Mouse (Mus musculus): ENCODE results near the gene Pdxdc1. TPM values are rescaled to one million over a fixed set of nuclear protein-coding genes. Genes with fewer than 3 reads are reported as not detected.
"Not testable (repeated sequence)": the region's sequence is repeated elsewhere in the genome, so short reads cannot be mapped to it uniquely, and the experiment has no call there.

Pdxdc1 gene
- total and polyA plus RNA-seq, 2 experiments from 2014 or later, result 64.2 to 89.1 TPM

DNA sequence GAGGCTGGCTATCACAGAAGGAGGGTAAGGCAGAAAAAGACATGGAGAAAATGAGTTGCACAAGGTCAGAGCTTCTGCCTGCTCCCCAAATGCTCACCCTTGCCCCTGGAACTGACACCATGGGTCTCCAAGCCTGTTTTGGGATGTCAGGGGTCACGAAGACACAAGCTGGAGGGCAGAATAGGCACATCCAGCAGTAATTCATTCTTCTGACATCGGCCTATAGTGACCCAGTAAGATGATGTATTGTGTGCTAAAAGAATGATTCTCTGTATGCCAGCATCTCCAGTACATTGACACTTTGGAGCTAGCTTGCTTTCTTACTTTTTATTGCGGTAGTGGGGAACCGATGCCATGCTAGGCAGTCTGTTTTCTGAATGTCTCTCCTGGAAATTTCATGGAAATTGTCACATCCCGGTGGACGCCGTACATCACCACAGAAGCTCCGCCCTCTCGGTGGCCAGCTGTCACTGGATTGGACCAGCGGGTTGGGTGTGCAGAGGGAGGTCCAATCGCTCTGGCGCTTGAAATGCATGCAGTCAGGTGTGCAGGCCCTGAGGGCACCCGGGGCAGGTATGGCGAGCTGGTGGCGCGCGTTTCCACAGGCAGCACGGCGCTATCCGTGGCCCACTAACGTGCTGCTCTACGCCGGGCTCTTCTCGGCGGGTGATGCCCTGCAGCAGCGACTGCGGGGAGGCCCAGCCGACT is 37.4 kb upstream of the Pdxdc1 start:
- ATAC-seq (peak; percentile 99), DNase-seq (ENCODE audit: low spot score) (peak; percentile 89)
- Histone ChIP-seq H3K4me2 (ENCODE audit: low read depth, low read length) (peak overlapping the region; percentile 84), H3K27me3 (ENCODE audit: insufficient read depth, low read length) (no peaks in the 10 kb centered on the region), H3K36me3 (ENCODE audit: insufficient read depth, low read length) (no peaks in the 10 kb centered on the region), H3K9me3 (ENCODE audit: low read length) (no peaks in the 10 kb centered on the region), H3K9ac (replicated peaks; ENCODE audit: low read length) (peak overlapping the region; percentile 65), H3K4me3 (ENCODE audit: low read length) (peak overlapping the region; percentile 50), H3K27ac (peak overlapping the region; percentile 64), H3K4me1 (ENCODE audit: insufficient read depth, low read length) (0 out of 2 replicates have a peak, but pooled peaks cover 8% of the 10 kb centered on the region)
- 2% methylated on average over 28 of the region's 28 CpGs for WGBS
- TF ChIP-seq CTCF (IDR thresholded peaks at IDR 0.05; ENCODE audit: low read depth), result no peak

DNA sequence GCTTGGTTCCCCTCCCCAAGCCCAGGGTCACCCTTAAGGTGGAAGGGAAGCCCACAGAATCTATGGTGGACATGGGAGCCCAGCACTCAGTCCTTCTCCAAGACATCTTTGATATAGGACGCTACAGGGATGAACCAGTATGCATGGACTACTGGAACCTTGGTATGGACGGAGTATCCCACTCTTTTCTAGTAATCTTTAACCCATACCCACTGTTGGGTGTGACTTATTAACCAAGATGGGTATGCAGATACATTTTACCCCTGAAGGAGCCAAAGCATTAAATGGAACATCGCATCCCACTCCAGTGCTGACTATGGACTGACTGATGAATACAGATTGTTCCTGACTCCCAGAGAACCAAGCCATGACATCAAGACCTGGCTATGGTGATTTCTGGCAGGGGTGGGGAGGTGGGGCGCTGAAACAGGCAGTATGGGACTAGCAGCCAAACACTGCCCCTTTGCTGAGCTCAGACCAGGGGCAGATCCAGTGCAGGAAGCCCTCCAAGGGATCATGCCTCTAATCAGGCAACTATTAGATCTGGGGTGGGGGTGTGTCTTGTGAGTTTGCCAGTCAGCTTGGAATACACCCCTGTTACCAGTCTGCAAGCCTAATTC is 24.6 kb upstream of the Pdxdc1 start:
- Histone ChIP-seq H3K36me3 (ENCODE audit: insufficient read depth, low read length) (no peaks in the 10 kb centered on the region), H3K4me1 (ENCODE audit: insufficient read depth, low read length) (no peaks in the 10 kb centered on the region), H3K4me3 (ENCODE audit: low read length) (no peak overlapping the region), H3K27ac (no peak overlapping the region), H3K9ac (replicated peaks; ENCODE audit: low read length) (no peak overlapping the region), H3K9me3 (ENCODE audit: low read length) (no peaks in the 10 kb centered on the region), H3K4me2 (ENCODE audit: low read depth, low read length) (no peak overlapping the region), H3K27me3 (ENCODE audit: insufficient read depth, low read length) (no peaks in the 10 kb centered on the region)
- DNase-seq (ENCODE audit: low spot score) (no peak), ATAC-seq (no peak)
- no peak for TF ChIP-seq CTCF (IDR thresholded peaks at IDR 0.05; ENCODE audit: low read depth)
- 84% methylated on average over 4 of the region's 4 CpGs for WGBS

DNA sequence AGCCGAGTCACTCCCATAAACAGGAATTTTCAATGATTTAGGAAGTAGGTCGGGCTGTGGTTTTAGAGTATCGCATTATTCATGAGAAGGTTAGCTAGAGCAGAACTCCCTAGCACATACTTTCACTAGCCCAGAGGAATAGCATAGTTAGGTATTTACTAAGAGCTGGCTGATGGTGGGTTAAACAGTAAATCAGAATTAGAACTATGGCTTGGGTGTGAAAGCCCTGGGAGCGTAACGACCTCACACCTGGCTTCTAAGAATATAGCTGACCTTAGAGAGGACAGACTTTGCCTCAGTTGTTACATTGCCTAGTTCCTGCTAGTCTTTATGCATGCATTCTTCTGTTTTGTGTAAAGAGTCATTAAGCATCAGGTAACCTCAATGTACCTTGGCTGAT is 20.0 kb upstream of the Pdxdc1 start:
- 96% methylated on average over 5 of the region's 5 CpGs for WGBS
- ATAC-seq; H3K4me1 ChIP-seq (ENCODE audit: insufficient read depth, low read length); H3K36me3 ChIP-seq (ENCODE audit: insufficient read depth, low read length); DNase-seq (ENCODE audit: low spot score); H3K4me3 ChIP-seq (ENCODE audit: low read length); H3K9ac ChIP-seq (replicated peaks; ENCODE audit: low read length); H3K4me2 ChIP-seq (ENCODE audit: low read depth, low read length); H3K27ac ChIP-seq; H3K27me3 ChIP-seq (ENCODE audit: insufficient read depth, low read length); H3K9me3 ChIP-seq (ENCODE audit: low read length): not testable (repeated sequence)

DNA sequence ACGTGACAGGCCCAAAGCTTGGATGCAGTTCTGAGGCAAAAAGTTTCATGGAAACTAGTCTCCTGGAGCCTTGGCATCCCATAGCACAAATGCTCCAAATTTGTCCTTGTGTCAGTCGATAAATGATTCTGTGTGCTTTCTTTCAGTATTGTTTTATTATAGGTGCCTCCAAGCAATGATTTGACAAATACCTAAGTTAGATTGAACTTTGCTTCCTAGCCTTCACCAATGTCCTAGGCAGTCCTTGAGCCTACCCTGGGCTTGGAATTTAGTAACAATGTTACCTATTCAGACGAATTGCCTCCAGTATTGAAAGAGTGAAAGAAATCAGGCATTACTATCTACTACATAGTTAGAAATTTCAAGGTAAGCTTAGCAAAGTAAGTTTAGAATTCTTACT is 19.6 kb upstream of the Pdxdc1 start:
- not testable (repeated sequence) for H3K9ac ChIP-seq (replicated peaks; ENCODE audit: low read length); H3K4me2 ChIP-seq (ENCODE audit: low read depth, low read length); H3K27me3 ChIP-seq (ENCODE audit: insufficient read depth, low read length); H3K27ac ChIP-seq; ATAC-seq; H3K36me3 ChIP-seq (ENCODE audit: insufficient read depth, low read length); DNase-seq (ENCODE audit: low spot score); H3K9me3 ChIP-seq (ENCODE audit: low read length); H3K4me1 ChIP-seq (ENCODE audit: insufficient read depth, low read length); H3K4me3 ChIP-seq (ENCODE audit: low read length)
- 91% methylated on average over 3 of the region's 3 CpGs for WGBS

DNA sequence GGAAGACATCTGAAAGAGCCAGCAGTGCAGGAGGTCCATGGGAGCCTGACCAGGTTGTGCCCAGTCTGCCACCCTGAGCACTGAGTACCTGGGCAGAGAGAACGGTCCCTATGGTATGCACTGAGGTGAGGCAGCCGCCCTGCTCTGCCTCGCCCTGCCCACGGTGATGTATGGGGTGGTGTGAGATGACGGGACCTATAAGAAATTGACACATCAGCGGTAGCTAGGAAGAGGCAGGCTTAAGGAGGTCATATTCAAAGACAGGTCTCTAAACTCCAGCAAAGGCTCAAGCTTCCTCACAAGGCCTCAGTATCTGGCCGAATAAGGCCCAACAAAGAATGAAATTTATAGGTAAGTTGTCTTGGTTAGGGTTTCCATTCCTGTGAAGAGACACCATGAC is 18.9 kb upstream of the Pdxdc1 start:
- Histone ChIP-seq H3K4me3 (ENCODE audit: low read length) (no peak overlapping the region), H3K9me3 (ENCODE audit: low read length) (peaks cover 4% of the 10 kb centered on the region; the same call in 1 of the 2 replicates), H3K27ac (no peak overlapping the region), H3K9ac (replicated peaks; ENCODE audit: low read length) (no peak overlapping the region), H3K27me3 (ENCODE audit: insufficient read depth, low read length) (no peaks in the 10 kb centered on the region), H3K4me1 (ENCODE audit: insufficient read depth, low read length) (no peaks in the 10 kb centered on the region), H3K36me3 (ENCODE audit: insufficient read depth, low read length) (no peaks in the 10 kb centered on the region), H3K4me2 (ENCODE audit: low read depth, low read length) (no peak overlapping the region)
- no peak for TF ChIP-seq CTCF (IDR thresholded peaks at IDR 0.05; ENCODE audit: low read depth)
- DNase-seq (ENCODE audit: low spot score), result no peak
- 97% methylated on average over 7 of the region's 7 CpGs for WGBS
- ATAC-seq, result no peak

DNA sequence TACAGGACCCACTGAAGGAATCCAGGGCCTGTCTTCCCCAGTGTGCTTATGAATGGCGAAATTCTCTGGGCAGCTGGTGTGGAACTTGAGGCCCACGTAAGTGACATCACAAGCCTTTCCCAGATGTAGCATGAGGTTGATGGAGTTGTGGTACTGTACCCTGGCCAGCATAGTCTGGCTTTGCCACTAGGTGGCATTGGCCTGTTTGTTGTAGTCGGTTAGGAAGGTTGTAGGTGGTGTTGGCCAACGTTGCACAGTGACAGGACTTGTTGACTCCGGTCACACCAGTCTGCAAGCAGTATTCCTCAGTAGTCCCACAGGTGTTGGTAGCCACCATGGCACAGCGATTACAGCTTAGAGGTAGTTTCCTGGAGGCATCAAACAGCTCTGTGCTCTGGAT is 18.1 kb upstream of the Pdxdc1 start:
- Histone ChIP-seq H3K36me3 (ENCODE audit: insufficient read depth, low read length) (no peaks in the 10 kb centered on the region), H3K9me3 (ENCODE audit: low read length) (peaks cover 4% of the 10 kb centered on the region; the same call in 1 of the 2 replicates), H3K4me1 (ENCODE audit: insufficient read depth, low read length) (no peaks in the 10 kb centered on the region), H3K27ac (no peak overlapping the region), H3K27me3 (ENCODE audit: insufficient read depth, low read length) (no peaks in the 10 kb centered on the region), H3K4me2 (ENCODE audit: low read depth, low read length) (no peak overlapping the region), H3K9ac (replicated peaks; ENCODE audit: low read length) (no peak overlapping the region), H3K4me3 (ENCODE audit: low read length) (no peak overlapping the region)
- WGBS, result 84% methylated on average over 6 of the region's 6 CpGs
- DNase-seq (ENCODE audit: low spot score), result no peak
- peak; percentile 26; the same call in 1 of the 2 replicates for TF ChIP-seq CTCF (IDR thresholded peaks at IDR 0.05; ENCODE audit: low read depth)
- no peak for ATAC-seq

DNA sequence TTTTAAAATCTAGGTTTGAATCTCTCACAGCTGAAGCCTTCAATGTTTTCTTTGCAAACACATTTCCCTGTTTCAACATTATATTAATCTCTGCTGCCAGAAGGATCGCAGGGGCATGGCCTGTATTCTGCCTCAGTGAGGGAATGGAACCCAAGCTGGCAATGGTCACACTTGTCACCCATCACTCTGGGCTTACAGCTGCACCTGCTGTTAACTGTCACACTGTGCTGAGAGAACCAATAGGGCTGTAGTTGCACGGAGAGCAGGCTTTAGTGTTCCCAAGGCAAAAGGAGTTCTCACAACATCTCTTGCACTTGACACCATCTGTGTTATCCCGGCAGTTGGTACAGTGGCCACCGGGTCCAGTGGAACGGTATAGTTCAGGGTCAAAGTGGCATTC is 17.2 kb upstream of the Pdxdc1 start:
- no peaks in the 10 kb centered on the region for H3K4me1 ChIP-seq (ENCODE audit: insufficient read depth, low read length)
- peaks cover 4% of the 10 kb centered on the region; the same call in 1 of the 2 replicates for H3K9me3 ChIP-seq (ENCODE audit: low read length)
- no peak overlapping the region for H3K4me2 ChIP-seq (ENCODE audit: low read depth, low read length)
- no peak overlapping the region for H3K9ac ChIP-seq (replicated peaks; ENCODE audit: low read length)
- no peak overlapping the region for H3K4me3 ChIP-seq (ENCODE audit: low read length)
- H3K36me3 ChIP-seq (ENCODE audit: insufficient read depth, low read length), result no peaks in the 10 kb centered on the region
- H3K27ac ChIP-seq, result no peak overlapping the region
- no peak for TF ChIP-seq CTCF (IDR thresholded peaks at IDR 0.05; ENCODE audit: low read depth)
- ATAC-seq (no peak), DNase-seq (ENCODE audit: low spot score) (no peak)
- H3K27me3 ChIP-seq (ENCODE audit: insufficient read depth, low read length), result no peaks in the 10 kb centered on the region
- WGBS, result 90% methylated on average over 5 of the region's 5 CpGs

All from hindbrain, postnatal 0 days (tissue).